Mouse (Mus musculus) urinary bladder, adult 18-20 months (tissue): Measurements from ENCODE around the gene Lst1.

ENCODE experiments used
- DNase-seq, 2 experiments: peaks; one replicate each; pipeline ENCODE4 v3.0.0; 2022; ENCODE audit warnings: low spot score in 2 of 2, mixed read lengths in 2 of 2

Lst1 gene

GRCm38 (mm10) chr17:35159638-35160037 lies 28.6 kb downstream of the Lst1 start:
- no peak for DNase-seq

DNA sequence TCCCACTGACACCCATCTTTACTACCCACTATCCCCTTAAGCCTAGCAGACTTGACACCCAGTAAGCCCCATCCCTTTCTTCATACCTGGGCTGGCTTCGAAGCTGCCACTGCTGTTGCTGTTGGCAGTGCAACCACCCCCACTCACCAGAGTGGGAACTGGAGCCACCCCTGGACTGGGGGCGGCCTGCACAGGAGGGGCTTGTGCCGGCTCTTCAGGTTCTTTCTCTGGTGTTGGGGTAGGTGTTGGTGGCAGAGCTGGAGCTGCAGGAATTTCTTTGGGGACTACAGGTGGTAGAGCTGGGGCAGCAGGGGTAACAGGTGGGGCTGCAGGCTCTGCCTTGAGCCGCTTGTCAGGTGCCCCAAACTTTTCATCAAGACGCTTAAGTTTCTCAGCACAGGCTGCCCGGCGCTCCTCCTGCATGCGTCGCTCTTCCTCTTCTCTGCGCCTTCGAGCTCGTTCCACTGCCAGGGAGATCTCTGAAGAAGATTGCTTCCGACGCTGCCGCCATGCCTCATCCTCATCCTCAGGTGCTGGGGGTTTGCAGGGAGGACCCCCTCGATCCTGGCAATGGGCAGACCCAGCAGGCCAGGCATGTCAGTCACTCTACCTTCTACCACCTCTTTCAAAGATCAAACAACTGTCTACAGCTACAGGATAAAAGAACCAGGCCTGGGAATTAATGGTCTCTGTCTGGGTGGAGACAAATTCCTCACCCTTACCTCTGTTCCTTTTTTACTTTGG lies 29.2 kb downstream of the Lst1 start:
- no peak for DNase-seq

DNA sequence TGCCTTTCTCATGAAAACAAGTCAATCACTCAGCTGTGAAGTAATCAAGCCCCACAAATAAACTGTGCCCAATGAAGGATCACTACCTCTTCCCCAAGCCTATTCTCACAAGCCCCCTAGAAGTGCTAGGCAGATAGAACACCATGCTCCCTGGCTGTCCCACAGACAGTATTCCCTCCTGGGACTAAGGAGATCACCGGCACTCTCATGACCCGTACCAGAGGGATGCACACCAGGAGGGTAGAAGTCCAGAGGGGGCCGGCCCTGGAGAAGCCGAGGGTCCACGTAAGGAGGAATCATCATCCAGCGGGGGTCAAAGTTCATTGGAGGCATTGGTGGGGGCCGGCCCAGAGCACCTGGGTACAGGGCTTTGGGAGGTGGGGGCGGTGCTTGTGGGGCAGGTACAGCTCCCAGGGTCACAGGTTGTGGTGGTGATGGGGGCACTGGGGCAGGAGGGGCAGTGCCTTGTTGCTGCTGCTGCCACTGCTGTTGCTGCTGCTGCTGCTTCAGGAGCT lies 30.5 kb downstream of the Lst1 start:
- DNase-seq: no peak

- DNase-seq: no peak
Observed at GRCm38 (mm10) chr17:35157254-35157653, 31.0 kb downstream of the Lst1 start.

DNA sequence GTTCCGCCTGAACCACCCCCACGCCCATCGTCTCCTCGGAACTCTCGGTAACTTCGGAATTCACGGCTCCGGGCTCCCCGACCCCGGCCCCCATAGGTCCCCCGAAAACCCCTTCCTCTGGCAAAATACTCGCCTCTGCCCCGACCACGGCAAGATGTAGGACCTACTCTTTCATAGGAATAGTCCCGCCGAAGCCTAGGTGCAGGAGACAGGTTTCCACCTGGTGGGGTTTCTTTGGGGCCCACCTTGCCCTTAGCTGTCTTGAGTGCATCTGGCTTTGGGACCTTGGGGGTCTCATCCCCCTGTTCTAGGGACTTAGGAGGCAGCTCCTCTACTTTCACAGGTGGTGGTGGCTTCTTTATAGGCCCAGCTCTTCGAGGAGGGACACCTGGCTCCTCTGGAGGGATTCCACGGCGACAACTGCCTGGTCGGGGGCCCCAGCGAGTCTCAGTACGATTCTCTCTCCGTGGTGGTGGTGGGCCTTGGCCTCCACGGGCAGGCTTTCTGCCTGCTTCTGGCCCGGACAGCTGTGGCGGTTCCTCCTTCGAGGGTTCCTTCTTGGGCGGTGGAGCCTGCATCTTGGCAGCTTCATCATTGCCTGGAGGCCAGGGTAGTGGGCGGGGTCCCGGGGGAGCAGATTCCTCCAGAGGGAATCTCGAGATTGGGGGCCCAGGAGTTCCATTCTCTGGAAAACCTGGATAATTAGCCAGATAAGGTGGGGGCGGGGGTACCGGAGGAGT lies 31.6 kb downstream of the Lst1 start:
- DNase-seq: no peak

DNA sequence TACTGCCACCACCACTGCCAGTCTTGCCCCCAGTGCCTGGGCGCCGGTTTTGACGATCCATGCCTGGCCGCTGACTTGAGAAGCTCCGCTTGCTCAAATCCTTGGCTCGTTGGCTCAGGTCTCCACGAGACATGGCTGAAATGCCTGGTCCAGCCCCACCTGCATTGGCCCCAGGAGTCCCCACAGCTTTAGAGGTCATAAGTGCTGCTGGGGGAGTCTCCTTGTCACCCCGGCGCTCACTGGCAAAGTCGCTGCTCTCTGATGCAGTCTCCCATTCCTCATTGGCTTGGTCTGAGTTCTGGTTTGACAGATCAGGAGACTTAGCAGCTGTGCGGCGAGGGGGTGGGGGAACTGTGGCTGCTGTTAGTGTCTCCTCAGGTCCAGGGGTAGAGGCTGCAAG lies 32.8 kb downstream of the Lst1 start:
- DNase-seq: no peak

- DNase-seq: no peak
Observed at GRCm38 (mm10) chr17:35154616-35155015, 33.6 kb downstream of the Lst1 start.

DNA sequence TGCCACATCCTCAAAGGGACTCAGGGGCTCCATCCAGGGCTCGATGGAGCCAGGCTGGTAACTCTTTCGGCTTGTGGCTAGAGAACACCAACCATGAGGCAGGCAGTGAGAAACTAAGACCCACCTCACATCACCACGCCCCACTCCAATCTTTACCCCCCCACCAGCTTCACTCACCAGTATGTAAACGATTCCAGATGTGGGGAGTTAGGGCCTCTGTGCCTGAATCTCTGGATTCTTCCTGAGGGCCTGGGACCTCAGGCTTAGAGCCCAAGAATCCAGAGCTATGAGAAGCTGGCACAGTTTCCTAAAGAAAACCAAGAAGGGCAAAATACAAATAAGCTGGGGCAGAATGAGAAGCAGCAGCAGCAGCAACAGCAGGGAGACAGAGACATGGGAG lies 34.3 kb downstream of the Lst1 start:
- no peak for DNase-seq

DNA sequence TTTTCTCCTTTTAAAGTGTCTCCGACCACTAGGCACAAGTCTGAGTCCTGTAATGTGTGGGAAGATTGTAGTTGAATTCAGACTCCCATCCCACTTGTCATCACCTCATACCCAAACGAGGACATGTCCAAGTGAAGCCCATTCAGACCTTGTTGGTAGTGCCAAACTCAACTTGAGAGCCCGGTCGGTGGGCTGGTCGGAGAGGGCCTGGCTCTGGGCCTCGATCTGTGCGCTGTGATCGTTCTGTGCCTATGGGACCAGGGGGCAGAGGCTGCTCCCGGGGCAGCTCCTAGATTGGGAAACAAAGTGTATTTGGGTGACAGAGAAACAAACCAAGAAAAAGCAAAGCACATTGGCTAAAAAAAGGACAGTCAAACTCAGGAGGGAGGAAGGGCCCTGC lies 35.2 kb downstream of the Lst1 start:
- no peak for DNase-seq

- no peak for DNase-seq
Observed at GRCm38 (mm10) chr17:35152121-35152520, 36.1 kb downstream of the Lst1 start.

DNA sequence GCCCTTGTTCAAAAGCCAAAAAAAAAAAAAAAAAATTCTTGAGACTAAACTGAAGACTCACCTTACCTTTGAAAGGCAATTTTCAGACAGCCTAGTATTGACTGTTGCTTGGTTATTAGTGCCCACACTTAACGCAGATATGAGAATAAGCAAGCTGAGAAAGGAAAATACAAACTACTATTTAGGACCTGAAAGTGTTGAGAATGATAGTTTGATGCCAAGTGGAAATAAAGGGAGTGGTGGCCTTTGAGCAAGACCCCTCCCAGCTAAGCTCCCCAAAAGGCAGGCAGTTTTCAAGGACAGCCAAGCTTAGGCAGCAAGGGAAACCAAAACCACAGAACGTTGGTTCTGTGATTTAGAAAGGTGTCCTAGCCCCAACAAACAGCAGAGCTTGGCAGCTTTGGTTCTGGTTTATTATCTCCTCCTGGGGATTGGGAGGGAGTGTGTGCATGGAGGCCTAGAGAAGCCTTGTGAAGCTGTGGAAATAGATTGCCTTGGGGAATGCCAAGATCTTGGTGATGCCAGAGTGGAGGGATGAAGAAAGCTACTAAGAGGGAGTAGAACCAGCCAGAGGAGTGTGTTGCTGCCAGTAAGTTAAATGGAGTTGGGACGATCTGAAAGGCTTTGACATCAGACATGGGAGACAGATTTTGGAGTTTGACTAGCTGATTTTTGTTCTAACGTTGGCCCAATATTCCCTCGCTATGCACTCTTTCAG lies 40.2 kb downstream of the Lst1 start:
- DNase-seq: no peak

GRCm38 (mm10) chr17:35147348-35147747 lies 40.9 kb downstream of the Lst1 start:
- DNase-seq: no peak

DNA sequence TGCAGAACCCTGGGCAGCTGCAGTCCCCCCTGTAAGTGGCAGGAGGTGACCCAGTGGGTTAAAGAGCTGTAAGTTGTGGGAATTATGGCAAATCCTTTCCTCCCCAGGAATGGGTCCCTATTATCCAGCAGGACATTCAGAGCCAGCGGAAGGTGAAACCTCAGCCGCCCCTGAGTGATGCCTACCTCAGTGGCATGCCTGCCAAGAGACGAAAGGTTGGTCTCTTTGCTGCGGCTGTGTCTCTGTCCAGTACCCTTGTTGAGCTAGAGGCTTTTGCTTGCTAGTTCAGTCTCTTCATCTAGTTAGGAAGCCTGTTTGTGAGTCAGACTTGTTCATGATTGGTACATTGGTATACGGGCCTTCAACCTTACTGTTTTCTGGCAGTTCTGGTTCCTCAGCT lies 42.1 kb downstream of the Lst1 start:
- DNase-seq: no peak

DNA sequence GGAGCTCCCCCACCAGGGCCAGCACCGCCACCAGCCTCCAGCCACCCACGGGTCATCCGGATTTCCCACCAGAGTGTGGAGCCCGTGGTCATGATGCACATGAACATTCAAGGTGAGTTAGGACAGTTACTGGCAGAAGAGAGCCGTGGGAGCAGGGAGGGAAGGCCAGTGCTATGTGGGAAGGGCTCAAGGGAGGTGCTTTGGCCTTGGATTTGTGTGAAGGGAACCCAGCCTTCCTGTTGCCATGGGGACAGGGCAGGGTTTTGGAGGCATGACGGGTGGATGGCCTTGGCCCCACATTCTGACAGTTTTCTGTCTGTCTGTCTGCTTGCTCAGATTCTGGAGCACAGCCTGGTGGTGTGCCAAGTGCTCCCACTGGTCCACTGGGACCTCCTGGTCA lies 46.3 kb downstream of the Lst1 start:
- DNase-seq: no peak

GRCm38 (mm10) chr17:35140490-35140996 lies 47.7 kb downstream of the Lst1 start:
- DNase-seq: no peak

DNA sequence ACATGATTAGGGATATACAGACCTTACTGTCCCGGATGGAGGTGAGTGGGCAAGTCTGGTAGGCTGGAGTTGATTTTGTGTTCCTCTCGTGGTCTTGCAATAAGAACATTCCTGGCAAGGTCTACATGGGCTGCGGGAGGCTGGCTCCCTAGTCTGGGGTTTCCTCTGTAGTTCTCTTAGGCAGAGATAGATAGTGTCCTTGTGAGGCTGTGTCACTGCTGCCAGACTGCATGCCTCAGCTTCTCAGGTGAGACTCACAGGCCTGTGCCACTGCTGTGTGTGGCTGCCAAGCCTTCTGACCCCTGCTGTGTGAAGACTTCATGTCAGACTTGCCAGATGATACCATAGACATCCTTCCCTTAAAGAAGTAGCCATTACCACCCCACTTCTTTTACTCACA lies 49.0 kb downstream of the Lst1 start:
- DNase-seq: no peak

DNA sequence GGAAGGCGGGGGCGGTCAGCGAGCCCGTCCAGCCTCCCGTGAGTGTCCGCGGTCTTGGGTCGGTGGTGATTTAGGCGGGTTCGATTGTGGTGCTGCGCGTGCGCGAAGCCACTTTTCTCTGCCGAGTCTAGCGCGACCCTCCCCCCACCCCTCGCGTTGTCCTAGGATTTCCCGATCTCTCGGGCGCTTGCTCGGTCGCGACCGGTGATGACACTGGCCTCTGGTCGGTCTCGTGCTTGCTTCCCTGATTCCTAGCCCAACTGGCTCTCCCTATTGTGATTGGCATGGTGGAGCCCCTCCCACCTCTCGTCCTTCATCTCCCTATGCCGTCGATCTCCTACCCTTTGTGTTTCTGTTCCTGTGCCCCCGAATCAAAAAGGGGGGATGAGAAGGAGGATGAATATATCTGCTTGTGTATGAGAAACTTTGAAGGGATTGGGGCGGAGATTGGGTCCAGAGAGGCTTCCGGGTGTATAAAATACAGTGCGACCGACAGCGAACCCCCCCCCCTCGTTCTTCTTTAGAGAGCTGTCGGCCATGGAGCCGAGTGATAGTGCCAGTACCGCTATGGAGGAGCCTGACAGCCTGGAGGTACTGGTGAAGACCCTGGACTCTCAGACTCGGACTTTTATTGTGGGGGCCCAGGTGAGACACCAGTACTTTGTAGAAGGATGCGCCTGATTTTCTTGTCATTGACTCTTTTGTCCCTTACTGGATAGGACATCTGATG lies 52.5 kb downstream of the Lst1 start:
- DNase-seq: no peak
